Mouse (Mus musculus) mature B cell (primary cell): ENCODE results near the gene Mpv17.

ENCODE experiments used
- in situ Hi-C: fragments of 300-500 bp; cut with MboI; formaldehyde crosslinking; loops from 2 replicates; pipeline ENCODE4 v1.14.3; 2019

Gene Mpv17

GRCm38 (mm10) chr5:31154152-31154553 is at the start of gene Mpv17:
Gene Mpv17 (minus strand): TSS chr5:31154251.
- in situ Hi-C loops, result no loop called here

- in situ Hi-C loops, result no loop called here
Measured at GRCm38 (mm10) chr5:31202933-31203332, 48.9 kb upstream of the Mpv17 start.

DNA sequence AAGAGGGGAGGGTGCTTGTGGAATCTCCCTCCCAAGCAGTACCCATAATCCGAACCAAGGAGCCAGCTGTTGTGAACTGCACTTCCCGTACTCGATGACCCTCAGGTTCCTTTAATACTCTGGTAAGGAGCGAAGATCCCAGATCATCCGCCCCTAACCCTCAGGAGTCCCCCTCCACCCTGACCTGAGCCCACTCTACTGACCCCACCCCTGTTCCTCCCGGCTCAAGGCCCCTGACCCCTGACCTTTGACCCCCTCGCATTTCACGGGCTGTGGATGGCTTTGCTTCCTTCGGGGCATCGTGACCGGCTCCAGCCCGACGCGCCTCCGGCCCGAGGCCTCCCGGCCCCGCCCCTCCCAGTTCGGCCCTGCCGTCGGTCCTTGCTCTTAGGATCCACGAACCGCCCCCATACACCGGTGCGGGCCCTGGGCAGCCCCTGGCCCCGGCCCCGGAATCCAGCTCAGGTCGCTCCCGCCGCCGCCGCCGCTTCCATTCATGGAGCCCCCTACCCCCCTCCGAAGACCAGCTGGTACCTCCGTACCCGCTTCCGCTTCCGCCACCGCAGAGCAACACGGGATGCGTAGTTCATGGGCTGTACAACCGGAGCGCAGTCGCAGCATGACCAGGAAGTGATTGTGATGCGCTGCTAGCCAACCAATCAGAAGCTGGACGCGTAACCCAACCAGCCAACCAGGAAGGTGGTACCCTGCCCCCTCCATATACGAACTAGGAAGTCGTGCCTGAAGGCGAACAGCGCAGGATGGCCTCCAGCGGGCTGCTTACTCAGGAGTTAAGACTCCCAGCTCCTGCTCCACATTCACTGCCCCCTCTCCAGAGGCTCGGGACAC is 47.9 kb upstream of the Mpv17 start, which contains the start of gene Zfp513:
Zfp513 (minus strand) TSS at position 562 of the 849 bp plus-strand sequence.
- in situ Hi-C loops, result no loop called here

DNA sequence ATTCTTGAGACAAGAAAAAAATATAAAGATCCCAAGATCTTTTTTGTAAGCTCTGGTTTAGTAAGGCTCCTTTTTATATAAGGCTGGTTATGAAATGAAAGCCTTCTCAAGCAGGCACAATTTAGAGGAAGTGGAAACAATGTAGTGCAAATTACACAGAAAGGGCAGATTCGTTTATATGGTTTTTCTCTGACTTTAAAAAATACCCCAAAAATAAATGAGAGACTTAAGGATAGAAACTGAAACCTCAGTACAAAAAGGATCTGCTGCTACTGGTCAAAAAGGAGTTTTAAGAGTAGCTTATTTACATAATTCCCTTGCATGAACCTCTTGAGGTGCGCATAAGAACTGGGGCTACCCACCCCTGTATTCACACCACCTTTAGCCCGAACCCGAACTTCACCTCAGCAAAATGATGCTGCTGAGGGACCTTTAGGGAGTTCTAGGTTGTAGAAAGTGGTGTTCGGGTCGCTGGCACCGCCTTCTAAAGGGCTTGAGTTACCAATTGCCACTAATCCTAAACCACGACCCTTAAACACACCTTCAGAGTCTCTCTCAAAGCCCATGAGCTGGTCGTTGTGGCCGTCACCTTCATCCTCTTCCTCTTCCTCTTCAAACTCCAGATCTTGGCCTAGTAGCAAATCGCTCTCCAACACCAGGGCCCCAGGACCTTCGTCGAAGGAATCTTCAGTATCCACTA is 47.1 kb upstream of the Mpv17 start:
- in situ Hi-C loops, result no loop called here

DNA sequence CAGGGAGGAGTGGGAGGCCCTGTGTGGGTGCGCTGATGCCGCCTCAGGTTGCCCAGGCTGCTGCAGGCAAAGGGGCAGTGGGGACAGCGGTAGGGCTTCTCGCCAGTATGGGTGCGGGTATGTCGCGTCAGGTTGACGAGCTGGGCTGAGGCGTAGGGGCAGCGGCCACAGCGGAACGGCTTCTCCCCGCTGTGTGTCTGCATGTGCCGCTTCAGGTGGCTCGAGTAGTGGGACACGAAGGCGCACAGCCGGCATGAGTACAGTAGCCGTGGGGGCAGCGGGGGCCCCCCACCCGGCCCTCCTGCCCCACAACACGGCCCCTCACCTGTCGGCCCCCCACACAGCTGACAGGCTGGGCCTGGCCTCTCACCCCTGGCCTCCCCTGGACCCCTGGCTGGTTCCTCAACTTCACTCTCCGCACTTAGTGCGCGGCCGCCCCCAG is 46.3 kb upstream of the Mpv17 start:
- in situ Hi-C loops, result no loop called here

DNA sequence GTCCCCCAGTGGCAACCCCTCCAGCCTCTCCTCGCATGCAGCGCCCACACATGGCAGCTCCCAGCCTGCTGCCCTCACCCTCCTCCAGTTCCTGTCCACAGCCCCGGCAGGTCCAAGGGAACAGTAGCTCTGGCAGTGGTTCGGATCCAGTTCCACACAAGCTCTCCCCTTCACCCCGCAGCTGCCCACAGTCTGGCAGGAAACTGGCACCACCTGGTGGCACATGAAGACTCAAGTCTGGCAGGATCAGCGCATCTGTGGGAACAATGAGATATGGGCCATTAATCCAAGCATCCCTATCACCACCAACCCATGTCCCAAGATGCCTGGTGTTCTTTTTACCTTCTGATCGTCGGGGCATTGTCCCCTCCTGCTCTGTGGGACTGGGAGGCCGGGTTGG is 45.8 kb upstream of the Mpv17 start:
- in situ Hi-C loops, result no loop called here

GRCm38 (mm10) chr5:31199321-31199892 is 45.4 kb upstream of the Mpv17 start:
- in situ Hi-C loops, result no loop called here

DNA sequence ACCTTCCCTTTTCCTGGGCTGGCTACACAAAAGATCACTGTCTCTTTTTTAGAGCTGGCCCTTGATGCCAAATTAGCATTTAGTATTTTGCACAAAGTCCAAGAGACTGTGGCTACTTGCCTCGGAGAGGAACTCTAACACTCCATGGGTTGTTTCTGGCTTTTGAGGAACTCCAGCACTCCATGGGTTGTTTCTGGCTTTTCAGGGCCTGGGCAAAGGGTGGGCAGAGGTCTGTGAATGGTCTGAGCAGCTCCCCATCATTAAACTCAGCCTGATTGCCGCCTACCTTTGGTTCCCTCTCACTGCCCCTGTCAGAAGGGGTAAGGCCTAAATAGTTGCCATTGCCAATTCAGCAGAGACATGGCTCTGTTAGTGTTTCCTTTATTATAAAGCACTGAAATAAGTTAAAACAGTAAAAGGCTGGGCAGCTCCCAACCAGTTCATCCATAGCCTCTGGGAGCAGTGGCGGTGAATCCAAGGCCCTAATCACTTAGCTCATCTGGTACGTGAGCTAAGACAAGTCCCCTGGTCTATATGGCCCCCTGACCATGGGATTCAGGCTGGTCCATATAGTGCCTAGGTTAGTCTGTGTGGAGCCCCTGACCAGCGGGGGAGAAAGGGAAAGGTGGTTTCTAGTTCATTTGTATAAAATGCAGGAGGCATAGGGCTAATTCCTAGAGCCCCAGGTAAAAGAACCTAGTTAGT is 44.7 kb upstream of the Mpv17 start:
- in situ Hi-C loops, result no loop called here

DNA sequence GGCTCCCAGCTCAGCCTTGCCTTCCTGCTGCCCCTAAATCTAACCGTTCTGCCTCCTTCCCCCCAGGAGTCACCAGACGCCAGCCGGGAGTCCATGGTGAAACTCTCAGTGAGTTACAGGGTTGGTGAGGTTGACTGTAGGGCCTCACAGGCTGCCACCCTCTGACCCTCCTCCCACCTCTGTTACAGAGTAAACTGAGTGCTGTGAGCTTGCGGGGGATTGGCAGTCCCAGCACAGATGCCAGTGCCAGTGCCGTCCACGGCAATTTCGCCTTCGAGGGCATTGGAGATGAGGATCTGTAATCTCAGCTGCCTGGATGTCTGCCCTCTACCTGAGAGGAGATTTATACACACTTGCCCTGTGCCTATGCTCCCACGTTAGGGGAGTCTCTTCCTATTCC is 44.1 kb upstream of the Mpv17 start:
- in situ Hi-C loops, result no loop called here

- in situ Hi-C loops, result no loop called here
Measured at GRCm38 (mm10) chr5:31197072-31197471, 43.0 kb upstream of the Mpv17 start.

GRCm38 (mm10) chr5:31196207-31196606 is 42.2 kb upstream of the Mpv17 start:
- in situ Hi-C loops, result no loop called here

DNA sequence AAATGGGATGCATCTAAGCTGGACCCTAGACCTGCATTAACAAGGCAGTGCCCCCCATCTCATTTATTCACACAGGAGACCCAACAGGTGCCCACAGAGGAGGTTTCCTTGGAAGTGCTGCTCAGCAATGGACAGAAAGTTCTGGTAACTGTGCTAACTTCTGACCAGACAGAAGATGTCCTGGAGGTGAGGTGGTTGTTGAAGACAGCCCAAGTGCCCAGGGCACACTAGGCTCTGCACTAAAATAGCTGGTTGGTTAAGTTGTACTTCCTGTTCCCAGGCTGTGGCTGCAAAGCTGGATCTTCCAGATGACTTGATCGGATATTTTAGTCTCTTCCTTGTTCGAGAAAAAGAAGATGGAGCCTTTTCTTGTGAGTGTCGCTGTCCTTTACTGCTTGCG is 41.6 kb upstream of the Mpv17 start:
- in situ Hi-C loops, result no loop called here

DNA sequence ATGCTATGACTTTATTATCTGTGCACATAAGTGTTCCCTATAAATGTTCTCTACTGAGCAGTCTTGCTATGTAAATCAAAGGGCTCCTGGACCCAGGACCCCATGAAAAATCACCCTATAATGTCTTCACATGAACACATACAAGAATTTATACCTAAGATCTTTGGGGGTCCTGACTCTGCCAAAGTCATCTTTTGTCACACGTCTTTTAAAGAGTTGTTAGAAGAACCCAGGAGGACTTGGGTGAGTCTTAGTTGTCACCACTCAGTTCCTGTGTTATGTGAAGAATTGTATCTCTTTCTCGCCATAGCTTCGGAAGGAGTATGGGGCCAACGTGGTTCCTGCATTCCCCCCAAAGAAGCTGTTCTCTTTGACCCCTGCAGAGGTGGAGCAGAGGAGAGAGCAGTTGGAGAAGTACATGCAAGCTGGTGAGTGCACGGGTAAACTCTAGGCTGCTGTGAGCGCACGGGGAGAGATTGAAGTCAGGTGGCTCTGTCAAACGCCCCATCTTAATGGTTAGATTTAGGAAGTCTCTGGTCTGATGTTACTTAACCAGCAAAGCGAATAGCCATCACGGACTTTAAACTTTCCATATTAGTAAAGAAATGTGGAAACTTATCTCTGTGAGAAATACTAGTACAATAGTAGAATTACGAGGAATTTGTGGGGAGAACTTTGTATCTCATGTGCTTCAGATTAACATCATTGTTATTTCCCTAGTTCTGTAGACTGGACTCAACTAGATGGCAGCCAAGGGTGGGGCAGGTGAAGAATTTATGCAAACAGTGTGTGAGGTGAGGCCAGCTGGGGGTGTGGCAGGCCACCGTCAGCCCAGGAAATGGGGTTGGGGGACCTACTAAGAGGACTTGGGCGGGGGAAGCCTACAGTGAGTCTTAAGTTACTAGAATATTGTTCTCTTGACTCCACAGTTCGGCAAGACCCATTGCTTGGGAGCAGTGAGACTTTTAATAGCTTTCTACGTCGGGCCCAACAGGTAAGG is 40.7 kb upstream of the Mpv17 start:
- in situ Hi-C loops, result loop anchor here (5.0 kb wide), 1 partner anchor 133 kb away; no protein-coding TSS in a partner anchor

DNA sequence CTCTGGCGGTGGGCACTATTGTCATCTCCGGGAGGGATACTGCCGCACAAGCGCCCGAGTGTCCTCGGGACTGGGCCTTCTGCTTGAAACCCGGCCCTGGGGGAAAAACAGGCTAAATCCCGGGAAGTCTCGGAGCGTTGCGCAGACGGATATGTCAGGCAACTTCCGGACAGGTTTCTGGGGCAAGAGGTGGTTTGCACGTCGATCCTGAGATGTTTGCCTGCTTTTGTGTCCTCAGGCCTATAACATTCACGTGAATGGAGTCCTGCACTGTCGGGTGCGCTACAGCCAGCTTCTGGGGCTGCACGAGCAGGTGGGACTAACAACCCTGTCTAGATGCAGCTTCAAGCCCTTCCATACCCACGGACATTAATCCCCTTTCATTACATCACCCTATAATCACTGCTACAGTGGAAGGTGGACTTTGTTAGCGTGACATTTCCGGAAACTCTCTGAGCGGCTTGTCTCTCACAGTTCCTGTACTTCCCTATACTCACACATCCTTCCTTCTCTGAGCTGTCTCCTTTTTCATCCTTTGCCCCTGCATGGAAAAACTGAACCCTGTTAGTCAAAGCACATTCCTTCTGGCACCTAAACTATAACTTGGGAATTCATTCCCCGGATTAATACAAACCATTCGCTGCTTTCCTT is 39.7 kb upstream of the Mpv17 start:
- in situ Hi-C loops, result loop anchor here (5.0 kb wide), 1 partner anchor 134 kb away; no protein-coding TSS in a partner anchor

DNA sequence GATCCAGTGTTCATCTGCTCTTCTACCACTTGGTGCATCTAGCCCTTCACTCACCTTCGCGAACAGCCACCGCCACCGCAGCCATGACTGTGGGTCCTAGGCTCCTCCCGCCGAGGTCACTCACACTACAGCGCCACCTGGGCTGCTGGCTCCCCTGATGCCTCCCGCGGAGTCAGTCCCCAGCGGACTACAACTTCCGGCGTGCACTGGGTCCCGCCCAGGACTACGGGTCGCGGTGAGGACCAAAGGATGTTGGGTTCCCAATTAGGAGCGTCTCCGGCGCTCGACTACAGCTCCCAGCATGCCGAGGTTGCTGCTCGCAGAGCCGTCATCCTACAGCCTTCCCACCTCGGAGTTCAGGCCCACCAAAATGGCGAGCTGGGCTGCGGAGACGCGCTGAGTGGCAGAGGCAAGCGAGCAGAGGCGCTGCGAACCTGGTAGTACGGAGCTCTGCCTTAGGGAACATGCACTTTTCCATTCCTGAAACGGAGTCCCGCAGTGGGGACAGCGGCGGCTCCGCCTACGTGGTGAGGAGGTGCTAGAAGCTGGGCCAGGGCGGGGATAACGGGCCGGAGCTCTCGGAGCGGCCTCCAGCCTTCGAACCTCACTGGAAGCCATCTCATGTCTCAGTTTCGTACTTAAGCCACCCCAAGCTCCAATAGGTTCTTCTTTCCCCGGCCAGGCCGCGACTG is 39.0 kb upstream of the Mpv17 start, which contains the start of the genes Snx17 and Eif2b4:
Snx17 (plus strand) TSS at position 289 of the 692 bp plus-strand sequence.
Eif2b4 (minus strand) TSS at position 492 of the 692 bp plus-strand sequence.
- in situ Hi-C loops, result loop anchor here (5.0 kb wide), 1 partner anchor 134 kb away; no protein-coding TSS in a partner anchor

DNA sequence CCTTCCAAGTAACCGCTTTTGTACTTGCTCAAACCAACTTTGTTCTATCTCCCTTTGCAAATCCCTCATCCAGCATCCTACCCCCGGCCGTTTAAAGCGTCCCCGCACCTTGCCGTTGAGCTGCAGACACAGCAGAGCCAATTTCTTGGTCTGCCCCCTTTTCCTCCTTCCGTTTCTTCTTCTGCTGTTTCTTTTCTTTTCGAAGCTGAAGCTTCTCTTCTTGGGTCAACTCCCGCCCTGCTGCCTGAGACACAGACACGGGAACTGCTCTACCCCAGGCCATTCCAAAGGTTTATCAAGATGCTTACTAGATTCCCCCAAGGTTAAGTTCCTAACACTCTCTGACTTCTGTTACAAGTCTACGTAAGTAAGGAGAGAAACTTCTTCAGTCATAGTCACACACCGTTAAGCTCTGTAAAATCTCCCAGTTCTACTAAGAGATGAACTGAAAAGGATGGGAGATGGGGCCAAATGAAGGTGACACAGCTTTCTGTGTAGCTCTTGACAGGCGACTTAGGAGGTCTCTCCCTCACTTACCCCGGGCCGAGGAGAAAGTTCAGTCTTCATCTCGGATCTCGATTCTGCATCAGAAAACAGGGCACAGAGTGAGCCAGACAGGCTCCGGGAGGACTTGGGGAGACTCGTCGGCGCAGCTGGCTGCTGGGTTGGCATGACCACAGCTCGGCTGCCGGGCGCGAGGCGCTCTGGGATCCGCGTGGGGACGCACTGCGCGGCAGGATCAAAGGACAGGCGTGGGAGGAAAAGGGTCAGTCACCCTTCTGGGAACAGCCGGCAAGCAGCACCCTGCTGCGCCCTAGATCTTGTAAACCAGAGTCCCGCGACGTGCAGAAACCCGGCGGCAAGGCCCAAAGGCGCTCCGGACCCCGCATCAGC is 38.2 kb upstream of the Mpv17 start:
- in situ Hi-C loops, result loop anchor here (5.0 kb wide), 1 partner anchor 135 kb away; no protein-coding TSS in a partner anchor

DNA sequence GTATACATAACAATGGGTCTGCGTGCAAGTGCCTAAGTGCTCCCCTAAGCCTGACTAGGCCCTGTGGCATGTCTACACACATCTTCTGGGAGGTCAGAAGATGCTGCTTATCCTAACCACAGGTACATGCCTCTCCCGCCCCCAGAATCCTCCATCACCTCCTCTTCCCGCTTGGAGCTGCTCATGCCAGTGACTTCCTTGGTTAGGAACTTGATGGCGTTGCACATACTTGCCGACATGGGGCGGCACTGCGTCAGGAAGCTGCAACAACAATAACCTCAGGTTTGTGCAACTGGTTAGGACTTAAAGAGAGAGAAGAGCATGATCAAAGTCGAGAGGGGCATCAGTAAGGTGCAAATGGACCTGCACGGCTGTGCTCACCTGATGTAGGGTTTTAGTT is 36.1 kb upstream of the Mpv17 start:
- in situ Hi-C loops, result loop anchor here (5.0 kb wide), 1 partner anchor 137 kb away; no protein-coding TSS in a partner anchor

DNA sequence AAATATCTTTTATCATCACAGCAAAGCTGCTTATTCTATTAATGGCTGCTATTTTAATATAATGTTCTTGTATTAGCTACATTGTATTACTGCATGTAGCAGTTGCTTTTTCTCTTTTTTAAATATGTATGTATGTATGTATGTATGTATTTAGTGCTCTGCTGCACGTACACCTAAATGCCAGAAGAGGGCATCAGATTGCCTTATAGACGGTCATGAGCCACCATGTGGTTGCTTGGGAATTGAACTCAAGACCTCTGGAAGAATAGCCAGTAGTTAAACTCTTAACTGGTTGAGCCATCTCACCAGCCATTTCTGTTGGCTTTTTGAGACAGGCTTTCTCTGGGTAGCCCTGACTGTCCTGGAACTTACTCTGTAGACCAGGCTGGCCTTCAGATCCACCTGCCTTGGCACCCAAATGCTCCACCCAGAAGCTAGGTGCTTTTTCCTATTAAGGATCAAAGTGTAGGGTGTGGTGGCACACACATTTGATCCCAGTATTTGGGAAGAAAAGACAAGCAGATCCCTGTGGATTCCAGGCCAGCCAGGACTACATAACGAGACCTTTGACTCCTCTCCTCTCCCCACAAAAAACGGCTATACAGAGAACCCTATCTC is 34.3 kb upstream of the Mpv17 start:
- in situ Hi-C loops, result no loop called here
